In genomic region chr1:74107931-74108618, GRCm38 (mm10) we compare ENCODE assay signal across 21 mouse cellular contexts. TPM values are rescaled to one million over a fixed set of nuclear protein-coding genes. Genes with fewer than 3 reads are reported as not detected.
DNase-seq lines count a peak whose midpoint lies in the region; ATAC-seq and TF ChIP-seq lines count a peak whose summit lies in the region.
"Had no signal": no experiment of that assay in that cellular context is flagged by ENCODE, and none has a peak within 500 bp of the region (broad histone marks: within the 10 kb centered on the region; RNA-seq: fewer than 3 reads in every experiment).

No protein-coding gene starts in this region.

- no peak overlapping the region for H3K4me2 ChIP-seq in hindbrain, postnatal 0 days (ENCODE audit: low read depth, low read length)
- H3K4me2 ChIP-seq in kidney, embryonic 16.5 days (replicated peaks; ENCODE audit: low read depth, low read length) = no peak overlapping the region
- H3K4me2 ChIP-seq: liver, embryonic 12.5 days had no signal

- H3K27me3 ChIP-seq in hindbrain, embryonic 10.5 days (ENCODE audit: insufficient read depth, poor library complexity, severe bottlenecking) = peaks cover 29% of the 10 kb centered on the region
- no peaks in the 10 kb centered on the region for H3K27me3 ChIP-seq in hindbrain, postnatal 0 days (ENCODE audit: insufficient read depth, low read length)
- no peaks in the 10 kb centered on the region for H3K27me3 ChIP-seq in kidney, embryonic 16.5 days (ENCODE audit: insufficient read depth, low read length)

- no peak overlapping the region for H3K27ac ChIP-seq in gastrocnemius, adult 2 months
- peak overlapping the region; percentile 84 for H3K27ac ChIP-seq in hindbrain, embryonic 10.5 days
- no peak overlapping the region for H3K27ac ChIP-seq in hindbrain, postnatal 0 days
- peak overlapping the region; percentile 97 for H3K27ac ChIP-seq in brown adipose tissue, adult 24 weeks (replicated peaks; ENCODE audit: low read depth, low read length)
- H3K27ac ChIP-seq in kidney, embryonic 16.5 days (ENCODE audit: low read length) = no peak overlapping the region
- H3K27ac ChIP-seq: liver, embryonic 12.5 days had no signal

- peaks cover 92% of the 10 kb centered on the region for H3K4me1 ChIP-seq in hindbrain, embryonic 10.5 days (replicated peaks)
- peaks cover 7% of the 10 kb centered on the region for H3K4me1 ChIP-seq in hindbrain, postnatal 0 days (ENCODE audit: insufficient read depth, low read length)
- H3K4me1 ChIP-seq in brown adipose tissue, adult 24 weeks (ENCODE audit: control insufficient read depth, insufficient read depth, insufficient read length, low read length) = peaks cover 21% of the 10 kb centered on the region
- peaks cover 49% of the 10 kb centered on the region for H3K4me1 ChIP-seq in kidney, embryonic 16.5 days (ENCODE audit: insufficient read depth, low read length)

- no peak overlapping the region for H3K4me3 ChIP-seq in gastrocnemius, adult 2 months
- H3K4me3 ChIP-seq in hindbrain, embryonic 10.5 days = no peak overlapping the region
- no peak overlapping the region for H3K4me3 ChIP-seq in hindbrain, postnatal 0 days (ENCODE audit: low read length)
- H3K4me3 ChIP-seq in brown adipose tissue, adult 24 weeks (ENCODE audit: insufficient read depth, low read depth, low read length) = peak overlapping the region; percentile 59
- no peak overlapping the region for H3K4me3 ChIP-seq in kidney, embryonic 16.5 days (ENCODE audit: low read length)
- H3K4me3 ChIP-seq: liver, embryonic 12.5 days had no signal

- no peaks in the 10 kb centered on the region for H3K9me3 ChIP-seq in hindbrain, embryonic 10.5 days
- no peaks in the 10 kb centered on the region for H3K9me3 ChIP-seq in hindbrain, postnatal 0 days (ENCODE audit: low read length)
- no peaks in the 10 kb centered on the region for H3K9me3 ChIP-seq in kidney, embryonic 16.5 days (ENCODE audit: low read length)
- H3K9me3 ChIP-seq: liver, embryonic 12.5 days had no signal

- ATAC-seq in hindbrain, postnatal 0 days = no peak
- peak; percentile 75 for ATAC-seq in kidney, embryonic 16.5 days (ENCODE audit: low FRiP score, low TSS enrichment)
- ATAC-seq: forebrain, embryonic 16.5 days; liver, embryonic 12.5 days had no signal

- no peak overlapping the region for H3K9ac ChIP-seq in hindbrain, postnatal 0 days (replicated peaks; ENCODE audit: low read length)
- H3K9ac ChIP-seq in kidney, embryonic 16.5 days (replicated peaks; ENCODE audit: low read length) = no peak overlapping the region
- H3K9ac ChIP-seq: liver, embryonic 12.5 days had no signal

- intact Hi-C loops in gastrocnemius, adult 2 months (cut with DNase I) = no loop called here

- no peak for TF ChIP-seq CTCF in gastrocnemius, adult 2 months (IDR thresholded peaks at IDR 0.05)
- no peak for TF ChIP-seq CTCF in hindbrain, postnatal 0 days (IDR thresholded peaks at IDR 0.05; ENCODE audit: low read depth)

- H3K36me3 ChIP-seq in hindbrain, embryonic 10.5 days = no peaks in the 10 kb centered on the region
- H3K36me3 ChIP-seq in hindbrain, postnatal 0 days (ENCODE audit: insufficient read depth, low read length) = no peaks in the 10 kb centered on the region
- H3K36me3 ChIP-seq in kidney, embryonic 16.5 days (ENCODE audit: insufficient read depth, low read length) = no peaks in the 10 kb centered on the region
- H3K36me3 ChIP-seq: liver, embryonic 12.5 days had no signal

- WGBS in hindbrain, embryonic 10.5 days = 65% methylated on average over 5 of the region's 5 CpGs
- WGBS in hindbrain, postnatal 0 days = 63% methylated on average over 5 of the region's 5 CpGs
- 62% methylated on average over 4 of the region's 5 CpGs for WGBS in kidney, embryonic 16.5 days

- DNase-seq in gastrocnemius, adult 2 months = peak; percentile 45
- no peak for DNase-seq in gastrocnemius, postnatal 25 days
- no peak for DNase-seq in hindbrain, embryonic 10.5 days (ENCODE audit: low spot score)
- no peak for DNase-seq in hindbrain, postnatal 0 days (ENCODE audit: low spot score)
- DNase-seq in frontal cortex, postnatal 14 days (ENCODE audit: low spot score in 2 of 2) = no peak
- no peak for DNase-seq in cerebellum, adult 18-20 months
- DNase-seq: cerebellum, adult 9-11 months; left cerebral cortex, postnatal 4 days; lung, adult 2 months; right cerebral cortex, postnatal 14 days; thymus, postnatal 36 days had no signal

RNA-seq across cellular contexts. Expression of gene Tns1, which starts 16.2 kb away (rescaled TPM):
- total RNA-seq in gastrocnemius, adult 2 months (2021) = 100 to 1,000 TPM; 294 to 305 TPM
- 100 to 1,000 TPM; 205 to 234 TPM for total RNA-seq in gastrocnemius, postnatal 25 days (2021)
- polyA plus RNA-seq in hindbrain, embryonic 10.5 days (2016; fragmentation: Nextera tagmentation; extraction: Ambion mirVana) = 15.1 and 15.3 TPM in 2 replicates
- total RNA-seq in hindbrain, postnatal 0 days (2014; rRNA removed) = 24.1 and 28.0 TPM in 2 replicates
- 10.3 and 11.7 TPM in 2 replicates for polyA plus RNA-seq in hindbrain, postnatal 0 days (2015; fragmentation: Nextera tagmentation; extraction: Ambion mirVana)
- 237 and 280 TPM in 2 replicates for polyA plus RNA-seq in brown adipose tissue, adult 24 weeks (2012; ENCODE audit: insufficient read depth, insufficient read length, missing spikeins)
- 77.3 and 78.3 TPM in 2 replicates for polyA plus RNA-seq in kidney, embryonic 16.5 days (2015; fragmentation: Nextera tagmentation; extraction: Ambion mirVana)
- total RNA-seq: MEL had no signal

RNA-seq across cellular contexts. Expression of gene Rufy4, which starts 17.3 kb away (rescaled TPM):
- under 1 TPM in 1 of 2 experiments, not detected in 1; 0.08 TPM for total RNA-seq in gastrocnemius, adult 2 months (2021)
- under 1 TPM in 1 of 2 experiments, not detected in 1; 0.16 TPM for total RNA-seq in gastrocnemius, postnatal 25 days (2021)
- polyA plus RNA-seq in hindbrain, embryonic 10.5 days (2016; fragmentation: Nextera tagmentation; extraction: Ambion mirVana) = 0.31 and 0.37 TPM in 2 replicates
- total RNA-seq in hindbrain, postnatal 0 days (2014; rRNA removed) = not detected in 2 replicates
- polyA plus RNA-seq in hindbrain, postnatal 0 days (2015; fragmentation: Nextera tagmentation; extraction: Ambion mirVana) = 0.08 and 0.10 TPM in 2 replicates
- polyA plus RNA-seq in brown adipose tissue, adult 24 weeks (2012; ENCODE audit: insufficient read depth, insufficient read length, missing spikeins) = 1.8 and 2.1 TPM in 2 replicates
- polyA plus RNA-seq in kidney, embryonic 16.5 days (2015; fragmentation: Nextera tagmentation; extraction: Ambion mirVana) = 0.22 and 0.32 TPM in 2 replicates
- total RNA-seq: CH12.LX; gastrocnemius, adult 8-10 months; layer of hippocampus, adult 18-20 months; left cerebral cortex, adult 18-20 months; midbrain, postnatal 0 days had no signal

RNA-seq across cellular contexts. Expression of gene Cxcr2, which starts 45.7 kb away (rescaled TPM):
- total RNA-seq in gastrocnemius, adult 2 months (2021) = under 1 TPM in 1 of 2 experiments, not detected in 1; 0.10 TPM
- not detected for total RNA-seq in gastrocnemius, postnatal 25 days (2021)
- polyA plus RNA-seq in hindbrain, embryonic 10.5 days (2016; fragmentation: Nextera tagmentation; extraction: Ambion mirVana) = 0.11 and 0.18 TPM in 2 replicates
- 0.52 TPM in 1 of 2 replicates, not detected in the other for total RNA-seq in hindbrain, postnatal 0 days (2014; rRNA removed)
- polyA plus RNA-seq in hindbrain, postnatal 0 days (2015; fragmentation: Nextera tagmentation; extraction: Ambion mirVana) = 0.05 and 0.18 TPM in 2 replicates
- not detected in 2 replicates for polyA plus RNA-seq in brown adipose tissue, adult 24 weeks (2012; ENCODE audit: insufficient read depth, insufficient read length, missing spikeins)
- 0.11 and 0.24 TPM in 2 replicates for polyA plus RNA-seq in kidney, embryonic 16.5 days (2015; fragmentation: Nextera tagmentation; extraction: Ambion mirVana)
- total RNA-seq: gastrocnemius, adult 8-10 months; layer of hippocampus, adult 18-20 months; left cerebral cortex, adult 18-20 months had no signal

Comparison
In these comparisons a context has a peak if more than half of its experiments do, and no peak if none do; other contexts are left out.
1. H3K27ac ChIP-seq: peak in hindbrain, embryonic 10.5 days (single experiment) and brown adipose tissue, adult 24 weeks (single experiment); none in gastrocnemius, adult 2 months (single experiment), hindbrain, postnatal 0 days (single experiment) and kidney, embryonic 16.5 days (single experiment).